Mouse (Mus musculus): ENCODE data around the gene 9530053A07Rik. TPM values are rescaled to one million over a fixed set of nuclear protein-coding genes. Genes with fewer than 3 reads are reported as not detected.

9530053A07Rik gene
- total and polyA plus RNA-seq, 2 experiments from 2014 or later, result 0.01 TPM; not detected in 1

GRCm38 (mm10) chr7:28196528-28196927 lies 67.3 kb downstream of the 9530053A07Rik start:
- H3K4me2 ChIP-seq (ENCODE audit: low read depth, low read length), result no peak overlapping the region
- no peak for DNase-seq (ENCODE audit: low spot score)
- H3K9me3 ChIP-seq (replicated peaks; ENCODE audit: control insufficient read depth, low read length), result no peaks in the 10 kb centered on the region
- no peaks in the 10 kb centered on the region for H3K4me1 ChIP-seq (ENCODE audit: control insufficient read depth, insufficient read depth)
- H3K27ac ChIP-seq (ENCODE audit: low read depth), result no peak overlapping the region
- no peak overlapping the region for H3K9ac ChIP-seq (replicated peaks; ENCODE audit: low read depth, low read length)
- H3K27me3 ChIP-seq (ENCODE audit: control insufficient read depth, insufficient read depth, low read length), result no peaks in the 10 kb centered on the region
- H3K4me3 ChIP-seq (ENCODE audit: low read depth, low read length), result no peak overlapping the region
- WGBS, result 78% methylated on average over 14 of the region's 14 CpGs
- TF ChIP-seq EP300 (IDR thresholded peaks at IDR 0.05; ENCODE audit: low read depth) (no peak), CTCF (IDR thresholded peaks at IDR 0.05; ENCODE audit: low read depth) (no peak)
- no peaks in the 10 kb centered on the region; the same call in 1 of the 2 replicates for H3K36me3 ChIP-seq (replicated peaks; ENCODE audit: control insufficient read depth, insufficient read depth, low read length)
- no peak for ATAC-seq (ENCODE audit: insufficient read depth, low read depth)

DNA sequence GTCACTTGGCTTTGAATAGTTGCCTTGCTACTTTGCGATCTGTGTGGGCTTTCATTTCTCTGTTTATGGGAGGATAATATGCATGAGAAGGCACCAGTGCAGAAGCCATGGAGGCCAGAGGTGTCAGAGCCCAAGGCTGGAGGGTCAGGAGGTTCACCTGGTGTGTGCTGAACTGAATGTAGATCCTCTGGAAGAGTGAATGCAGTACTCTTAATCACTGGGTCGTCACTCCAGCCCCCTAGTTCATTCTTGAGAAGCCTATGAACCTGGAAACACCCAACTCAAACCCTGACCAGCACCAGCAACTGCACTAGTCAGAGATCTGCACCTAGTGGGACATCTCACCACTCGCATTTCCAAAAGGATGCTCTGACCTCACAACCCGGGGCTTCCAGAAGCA lies 69.8 kb downstream of the 9530053A07Rik start:
- no peaks in the 10 kb centered on the region for H3K27me3 ChIP-seq (ENCODE audit: control insufficient read depth, insufficient read depth, low read length)
- no peaks in the 10 kb centered on the region for H3K4me1 ChIP-seq (ENCODE audit: control insufficient read depth, insufficient read depth)
- ATAC-seq (ENCODE audit: insufficient read depth, low read depth) (no peak), DNase-seq (ENCODE audit: low spot score) (no peak)
- no peaks in the 10 kb centered on the region; the same call in 1 of the 2 replicates for H3K36me3 ChIP-seq (replicated peaks; ENCODE audit: control insufficient read depth, insufficient read depth, low read length)
- WGBS, result 61% methylated on average over 4 of the region's 4 CpGs
- H3K4me2 ChIP-seq (ENCODE audit: low read depth, low read length), result no peak overlapping the region
- TF ChIP-seq CTCF (IDR thresholded peaks at IDR 0.05; ENCODE audit: low read depth) (no peak), EP300 (IDR thresholded peaks at IDR 0.05; ENCODE audit: low read depth) (no peak)
- no peak overlapping the region for H3K27ac ChIP-seq (ENCODE audit: low read depth)
- H3K9me3 ChIP-seq (replicated peaks; ENCODE audit: control insufficient read depth, low read length), result no peaks in the 10 kb centered on the region
- H3K4me3 ChIP-seq (ENCODE audit: low read depth, low read length), result no peak overlapping the region
- no peak overlapping the region for H3K9ac ChIP-seq (replicated peaks; ENCODE audit: low read depth, low read length)

DNA sequence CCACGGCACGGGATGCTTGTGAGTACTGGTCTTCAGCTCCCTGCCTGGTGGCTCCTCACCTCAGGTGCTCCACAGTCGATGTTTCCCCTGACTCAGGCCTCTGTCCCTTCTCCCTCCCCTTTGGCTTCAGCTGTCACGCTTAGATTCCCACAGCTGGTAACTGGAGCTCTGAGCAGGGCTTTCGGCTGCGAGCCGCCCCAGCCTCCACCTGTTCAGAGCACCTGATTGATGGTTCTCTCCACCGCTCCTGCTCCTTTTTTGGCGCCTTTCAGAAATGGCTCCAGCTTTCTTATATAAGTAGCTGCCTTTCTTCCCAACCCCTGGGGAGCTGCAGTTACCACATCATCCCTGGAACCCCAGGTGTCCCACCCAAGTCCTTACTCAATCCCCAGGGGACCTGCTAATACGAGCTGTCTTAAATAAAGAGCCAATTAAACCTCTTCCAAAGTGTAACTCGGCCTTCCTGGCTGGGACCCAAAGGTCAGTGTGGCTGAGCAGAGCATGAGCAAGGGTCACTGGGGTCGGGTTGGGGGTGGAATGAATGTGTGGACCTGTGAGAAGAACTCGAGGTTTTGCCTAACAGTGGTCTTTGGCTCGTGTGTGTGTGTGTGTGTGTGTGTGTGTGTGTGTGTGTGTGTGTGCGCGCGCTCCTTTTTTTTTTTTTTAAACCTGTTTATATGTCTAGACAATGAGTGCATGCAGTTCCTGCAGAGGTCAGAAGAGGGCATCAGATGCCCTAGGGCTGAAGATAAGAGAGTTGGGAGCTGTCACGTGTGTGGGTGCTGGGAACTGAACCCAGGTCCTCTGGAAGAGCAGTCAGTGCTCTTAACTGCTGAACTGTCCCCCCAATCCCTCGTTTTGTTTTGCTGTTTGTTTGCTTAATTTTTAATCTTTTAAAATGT lies 74.2 kb downstream of the 9530053A07Rik start:
- H3K4me3 ChIP-seq (ENCODE audit: low read depth, low read length), result no peak overlapping the region
- H3K4me1 ChIP-seq (ENCODE audit: control insufficient read depth, insufficient read depth), result no peaks in the 10 kb centered on the region
- TF ChIP-seq EP300 (IDR thresholded peaks at IDR 0.05; ENCODE audit: low read depth), result no peak
- TF ChIP-seq CTCF (IDR thresholded peaks at IDR 0.05; ENCODE audit: low read depth), result no peak
- no peak for DNase-seq (ENCODE audit: low spot score)
- no peaks in the 10 kb centered on the region; the same call in 1 of the 2 replicates for H3K27me3 ChIP-seq (ENCODE audit: control insufficient read depth, insufficient read depth, low read length)
- no peak overlapping the region for H3K9ac ChIP-seq (replicated peaks; ENCODE audit: low read depth, low read length)
- no peak overlapping the region for H3K4me2 ChIP-seq (ENCODE audit: low read depth, low read length)
- H3K27ac ChIP-seq (ENCODE audit: low read depth), result no peak overlapping the region
- no peaks in the 10 kb centered on the region for H3K36me3 ChIP-seq (replicated peaks; ENCODE audit: control insufficient read depth, insufficient read depth, low read length)
- WGBS, result 64% methylated on average over 19 of the region's 19 CpGs
- no peaks in the 10 kb centered on the region for H3K9me3 ChIP-seq (replicated peaks; ENCODE audit: control insufficient read depth, low read length)
- ATAC-seq (ENCODE audit: insufficient read depth, low read depth), result no peak

GRCm38 (mm10) chr7:28206044-28206600 lies 76.9 kb downstream of the 9530053A07Rik start:
- DNase-seq (ENCODE audit: low spot score) (no peak), ATAC-seq (ENCODE audit: insufficient read depth, low read depth) (no peak)
- H3K4me3 ChIP-seq (ENCODE audit: low read depth, low read length), result no peak overlapping the region
- no peak for TF ChIP-seq EP300 (IDR thresholded peaks at IDR 0.05; ENCODE audit: low read depth)
- no peak for TF ChIP-seq CTCF (IDR thresholded peaks at IDR 0.05; ENCODE audit: low read depth)
- H3K36me3 ChIP-seq (replicated peaks; ENCODE audit: control insufficient read depth, insufficient read depth, low read length), result no peaks in the 10 kb centered on the region
- no peaks in the 10 kb centered on the region; the same call in 1 of the 2 replicates for H3K27me3 ChIP-seq (ENCODE audit: control insufficient read depth, insufficient read depth, low read length)
- H3K9ac ChIP-seq (replicated peaks; ENCODE audit: low read depth, low read length), result no peak overlapping the region
- H3K4me1 ChIP-seq (ENCODE audit: control insufficient read depth, insufficient read depth), result no peaks in the 10 kb centered on the region
- 58% methylated on average over 4 of the region's 4 CpGs for WGBS
- H3K4me2 ChIP-seq (ENCODE audit: low read depth, low read length), result no peak overlapping the region
- H3K27ac ChIP-seq (ENCODE audit: low read depth), result no peak overlapping the region
- no peaks in the 10 kb centered on the region for H3K9me3 ChIP-seq (replicated peaks; ENCODE audit: control insufficient read depth, low read length)

- peak overlapping the region; percentile 63 for H3K4me2 ChIP-seq (ENCODE audit: low read depth, low read length)
- no peaks in the 10 kb centered on the region for H3K36me3 ChIP-seq (replicated peaks; ENCODE audit: control insufficient read depth, insufficient read depth, low read length)
- WGBS, result 39% methylated on average over 12 of the region's 12 CpGs
- no peaks in the 10 kb centered on the region for H3K9me3 ChIP-seq (replicated peaks; ENCODE audit: control insufficient read depth, low read length)
- TF ChIP-seq CTCF (IDR thresholded peaks at IDR 0.05; ENCODE audit: low read depth) (no peak), EP300 (IDR thresholded peaks at IDR 0.05; ENCODE audit: low read depth) (no peak)
- ATAC-seq (ENCODE audit: insufficient read depth, low read depth) (no peak), DNase-seq (ENCODE audit: low spot score) (no peak)
- H3K4me3 ChIP-seq (ENCODE audit: low read depth, low read length), result peak overlapping the region; percentile 35
- H3K4me1 ChIP-seq (ENCODE audit: control insufficient read depth, insufficient read depth), result no peaks in the 10 kb centered on the region
- H3K27ac ChIP-seq (ENCODE audit: low read depth), result no peak overlapping the region
- no peaks in the 10 kb centered on the region; the same call in 1 of the 2 replicates for H3K27me3 ChIP-seq (ENCODE audit: control insufficient read depth, insufficient read depth, low read length)
- H3K9ac ChIP-seq (replicated peaks; ENCODE audit: low read depth, low read length), result peak overlapping the region; percentile 40; the same call in 1 of the 2 replicates
Observed at GRCm38 (mm10) chr7:28208396-28208987, 79.2 kb downstream of the 9530053A07Rik start.
